Mouse (Mus musculus): ENCODE data around the gene Fam53a. TPM values are rescaled to one million over a fixed set of nuclear protein-coding genes. Genes with fewer than 3 reads are reported as not detected.

Gene Fam53a
- polyA plus RNA-seq, 1 experiment from 2014 or later, result 31.4 TPM

- WGBS, result 36% methylated on average over 18 of the region's 18 CpGs
Observed at GRCm38 (mm10) chr5:33587498-33588058, 41.9 kb downstream of the Fam53a start.

GRCm38 (mm10) chr5:33580336-33580735 is 49.1 kb downstream of the Fam53a start:
- Histone ChIP-seq H3K4me1 (replicated peaks) (no peaks in the 10 kb centered on the region), H3K4me2 (no peak overlapping the region), H3K4me3 (no peak overlapping the region), H3K27me3 (0 out of 2 replicates have a peak, but pooled peaks cover 5% of the 10 kb centered on the region), H3K9me3 (no peaks in the 10 kb centered on the region), H3K9ac (no peak overlapping the region), H3K27ac (replicated peaks) (no peak overlapping the region), H3K36me3 (no peaks in the 10 kb centered on the region)
- WGBS, result 78% methylated on average over 1 of the region's 1 CpGs
- ATAC-seq (ENCODE audit: low read depth), result no peak

More at GRCm38 (mm10) chr5:33587498-33588058, 41.9 kb downstream of the Fam53a start:
- peaks cover 32% of the 10 kb centered on the region for H3K27me3 ChIP-seq
- ATAC-seq (ENCODE audit: low read depth), result peak; percentile 57
- no peak overlapping the region for H3K9ac ChIP-seq
- H3K4me1 ChIP-seq (replicated peaks), result peaks cover 14% of the 10 kb centered on the region
- no peaks in the 10 kb centered on the region for H3K9me3 ChIP-seq
- H3K36me3 ChIP-seq, result no peaks in the 10 kb centered on the region
- no peak overlapping the region for H3K4me3 ChIP-seq
- H3K4me2 ChIP-seq, result no peak overlapping the region
- H3K27ac ChIP-seq (replicated peaks), result peak overlapping the region; percentile 52; the same call in 1 of the 2 replicates

- Histone ChIP-seq H3K4me1 (replicated peaks) (no peaks in the 10 kb centered on the region), H3K27me3 (no peaks in the 10 kb centered on the region), H3K9ac (no peak overlapping the region), H3K9me3 (no peaks in the 10 kb centered on the region), H3K4me3 (no peak overlapping the region), H3K4me2 (no peak overlapping the region), H3K27ac (replicated peaks) (no peak overlapping the region), H3K36me3 (no peaks in the 10 kb centered on the region)
- ATAC-seq (ENCODE audit: low read depth), result no peak
- 82% methylated on average over 4 of the region's 4 CpGs for WGBS
Observed at GRCm38 (mm10) chr5:33574207-33574606, 55.2 kb downstream of the Fam53a start.

- Histone ChIP-seq H3K27ac (replicated peaks) (no peak overlapping the region), H3K4me1 (replicated peaks) (no peaks in the 10 kb centered on the region), H3K27me3 (no peaks in the 10 kb centered on the region), H3K9ac (no peak overlapping the region), H3K36me3 (no peaks in the 10 kb centered on the region), H3K4me3 (no peak overlapping the region), H3K9me3 (no peaks in the 10 kb centered on the region), H3K4me2 (no peak overlapping the region)
- WGBS, result 85% methylated on average over 4 of the region's 4 CpGs
- no peak for ATAC-seq (ENCODE audit: low read depth)
Observed at GRCm38 (mm10) chr5:33565886-33566285, 63.5 kb downstream of the Fam53a start.

- WGBS, result 69% methylated on average over 14 of the region's 14 CpGs
- no peak overlapping the region for H3K4me2 ChIP-seq
- H3K4me3 ChIP-seq, result no peak overlapping the region
- no peaks in the 10 kb centered on the region for H3K9me3 ChIP-seq
- no peak for ATAC-seq (ENCODE audit: low read depth)
- H3K27ac ChIP-seq (replicated peaks), result no peak overlapping the region
- H3K27me3 ChIP-seq, result peaks cover 17% of the 10 kb centered on the region
- no peaks in the 10 kb centered on the region for H3K36me3 ChIP-seq
- H3K4me1 ChIP-seq (replicated peaks), result no peaks in the 10 kb centered on the region
- no peak overlapping the region for H3K9ac ChIP-seq
Observed at GRCm38 (mm10) chr5:33556277-33556995, 73.0 kb downstream of the Fam53a start.

Other genes starting within 250 kb of the Fam53a start
- 0.38 and 0.50 TPM in 2 replicates for gene Nkx1-1, start 195.7 kb downstream of the Fam53a start, polyA plus RNA-seq (2015; fragmentation: Nextera tagmentation; extraction: Ambion mirVana)
- 0.71 and 0.95 TPM in 2 replicates for gene Gm9903, start 290 bp upstream of the Fam53a start, polyA plus RNA-seq (2015; fragmentation: Nextera tagmentation; extraction: Ambion mirVana)
- 113 and 132 TPM in 2 replicates for gene Slbp, start 22.9 kb upstream of the Fam53a start, polyA plus RNA-seq (2015; fragmentation: Nextera tagmentation; extraction: Ambion mirVana)
- 40.7 and 46.3 TPM in 2 replicates for gene Tacc3, start 28.5 kb upstream of the Fam53a start, polyA plus RNA-seq (2015; fragmentation: Nextera tagmentation; extraction: Ambion mirVana)
- 24.7 and 27.6 TPM in 2 replicates for gene Tmem129, start 28.8 kb upstream of the Fam53a start, polyA plus RNA-seq (2015; fragmentation: Nextera tagmentation; extraction: Ambion mirVana)
- gene Fgfr3, start 92.0 kb upstream of the Fam53a start, polyA plus RNA-seq (2015; fragmentation: Nextera tagmentation; extraction: Ambion mirVana), result 42.3 and 44.9 TPM in 2 replicates
- 58.3 and 59.4 TPM in 2 replicates for gene Letm1, start 153.2 kb upstream of the Fam53a start, polyA plus RNA-seq (2015; fragmentation: Nextera tagmentation; extraction: Ambion mirVana)
- 63.1 and 68.8 TPM in 2 replicates for gene Nsd2, start 191.1 kb upstream of the Fam53a start, polyA plus RNA-seq (2015; fragmentation: Nextera tagmentation; extraction: Ambion mirVana)

Measured in neural tube, embryonic 13.5 days (tissue).